Mouse (Mus musculus) hematopoietic multipotent progenitor cell, adult 10-12 weeks (in vitro differentiated cells): ENCODE data around the gene Taf1. TPM values are rescaled to one million over a fixed set of nuclear protein-coding genes. Genes with fewer than 3 reads are reported as not detected.

Source experiments
- polyA plus RNA-seq: library from polyadenylated mRNA; stranded (reverse); fragments of >175 nt; gene quantifications from 2 replicates; pipeline ENCODE4 v1.2.3, GENCODE M21; 2012; ENCODE audit warnings: low replicate concordance

Taf1 gene
- polyA plus RNA-seq, result 2.0 and 4.7 TPM in 2 replicates

GRCm38 (mm10) chrX:101532347-101533221, at the start of gene Taf1:
Taf1 (plus strand) TSS chrX:101532734.

GRCm38 (mm10) chrX:101639741-101640166, 107.2 kb downstream of the Taf1 start, which contains the start of gene Ogt:
Ogt (plus strand) TSS chrX:101640060.

Other genes starting within 250 kb of the Taf1 start
- 0.15 TPM in 1 of 2 replicates, not detected in the other for gene Nlgn3, start 233.6 kb upstream of the Taf1 start, polyA plus RNA-seq
- not detected in 2 replicates for gene Gjb1, start 156.4 kb upstream of the Taf1 start, polyA plus RNA-seq
- gene Zmym3, start 111.9 kb upstream of the Taf1 start, polyA plus RNA-seq, result 28.0 and 55.3 TPM in 2 replicates
- 26.8 and 50.3 TPM in 2 replicates for gene Nono, start 103.4 kb upstream of the Taf1 start, polyA plus RNA-seq
- 0.15 and 0.46 TPM in 2 replicates for gene Itgb1bp2, start 83.6 kb upstream of the Taf1 start, polyA plus RNA-seq
- 12.7 and 16.6 TPM in 2 replicates for gene Ogt, start 107.3 kb downstream of the Taf1 start, polyA plus RNA-seq
- gene Cxcr3, start 201.5 kb downstream of the Taf1 start, polyA plus RNA-seq, result 7.5 and 13.8 TPM in 2 replicates